In the genomic region with DNA sequence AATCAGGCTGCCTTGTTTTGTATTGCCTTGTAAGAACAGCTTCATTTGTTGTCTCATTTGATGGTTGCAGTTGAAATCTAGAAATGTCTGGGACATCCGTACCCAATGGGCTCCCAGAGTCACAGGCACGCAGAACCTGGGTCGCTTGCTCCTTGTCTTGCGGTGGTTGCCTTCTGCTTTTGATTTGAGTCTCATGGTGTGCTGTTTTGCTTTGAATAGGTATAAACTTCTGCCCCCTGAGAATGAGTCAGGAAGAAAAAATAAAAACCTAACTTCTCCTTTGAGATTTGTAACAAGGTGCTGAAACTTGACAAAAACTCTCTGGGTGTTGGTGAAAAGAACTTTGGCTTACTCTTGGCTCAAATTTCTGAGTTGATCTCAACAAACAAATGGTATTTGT, we compare ENCODE assay signal across 22 mouse cellular contexts.
DNase-seq lines count a peak whose midpoint lies in the region; ATAC-seq and TF ChIP-seq lines count a peak whose summit lies in the region.
"Had no signal": no experiment of that assay in that cellular context is flagged by ENCODE, and none has a peak within 500 bp of the region (broad histone marks: within the 10 kb centered on the region; RNA-seq: fewer than 3 reads in every experiment).

No protein-coding gene starts in this region.

- no peaks in the 10 kb centered on the region for H3K4me1 ChIP-seq in midbrain, embryonic 11.5 days (ENCODE audit: control insufficient read depth, insufficient read depth, low read length)
- H3K4me1 ChIP-seq in midbrain, postnatal 0 days (ENCODE audit: insufficient read depth, low read length) = no peaks in the 10 kb centered on the region; the same call in 1 of the 2 replicates
- peaks cover 28% of the 10 kb centered on the region for H3K4me1 ChIP-seq in stomach, embryonic 14.5 days (ENCODE audit: control insufficient read depth, insufficient read depth, low read length)
- H3K4me1 ChIP-seq in stomach, embryonic 16.5 days (ENCODE audit: control insufficient read depth, insufficient read depth, low read length) = peaks cover 21% of the 10 kb centered on the region
- H3K4me1 ChIP-seq: embryonic facial prominence, embryonic 10.5 days; embryonic facial prominence, embryonic 12.5 days; forebrain, embryonic 15.5 days had no signal

- H3K4me3 ChIP-seq in midbrain, embryonic 11.5 days (ENCODE audit: low read depth, low read length) = no peak overlapping the region
- H3K4me3 ChIP-seq in midbrain, postnatal 0 days (ENCODE audit: low read depth, low read length) = no peak overlapping the region
- H3K4me3 ChIP-seq in stomach, embryonic 14.5 days (ENCODE audit: low read depth, low read length) = no peak overlapping the region
- H3K4me3 ChIP-seq in stomach, embryonic 16.5 days (replicated peaks; ENCODE audit: low read length) = no peak overlapping the region
- H3K4me3 ChIP-seq: embryonic facial prominence, embryonic 10.5 days; embryonic facial prominence, embryonic 12.5 days; forebrain, embryonic 13.5 days; forebrain, embryonic 15.5 days had no signal

- no peaks in the 10 kb centered on the region for H3K9me3 ChIP-seq in midbrain, embryonic 11.5 days (ENCODE audit: control insufficient read depth, low read length)
- no peaks in the 10 kb centered on the region for H3K9me3 ChIP-seq in midbrain, postnatal 0 days (ENCODE audit: low read length)
- H3K9me3 ChIP-seq in stomach, embryonic 14.5 days (ENCODE audit: control insufficient read depth, low read depth, low read length) = no peaks in the 10 kb centered on the region
- no peaks in the 10 kb centered on the region for H3K9me3 ChIP-seq in stomach, embryonic 16.5 days (replicated peaks; ENCODE audit: control insufficient read depth, low read length)
- H3K9me3 ChIP-seq: embryonic facial prominence, embryonic 10.5 days; embryonic facial prominence, embryonic 12.5 days; forebrain, embryonic 13.5 days; forebrain, embryonic 15.5 days; G1E had no signal

- WGBS in midbrain, embryonic 11.5 days = 81% methylated on average over 4 of the region's 4 CpGs
- WGBS in midbrain, postnatal 0 days = 89% methylated on average over 4 of the region's 4 CpGs
- WGBS in stomach, embryonic 14.5 days = 75% methylated on average over 4 of the region's 4 CpGs
- 84% methylated on average over 4 of the region's 4 CpGs for WGBS in stomach, embryonic 16.5 days

- H3K36me3 ChIP-seq in midbrain, embryonic 11.5 days (ENCODE audit: control insufficient read depth, insufficient read depth, low read length) = no peaks in the 10 kb centered on the region
- no peaks in the 10 kb centered on the region for H3K36me3 ChIP-seq in midbrain, postnatal 0 days (ENCODE audit: insufficient read depth, low read length)
- no peaks in the 10 kb centered on the region for H3K36me3 ChIP-seq in stomach, embryonic 14.5 days (ENCODE audit: control insufficient read depth, insufficient read depth, low read length)
- no peaks in the 10 kb centered on the region for H3K36me3 ChIP-seq in stomach, embryonic 16.5 days (ENCODE audit: control insufficient read depth, insufficient read depth, low read length)
- H3K36me3 ChIP-seq: embryonic facial prominence, embryonic 10.5 days; embryonic facial prominence, embryonic 12.5 days; forebrain, embryonic 15.5 days; G1E had no signal

- peak; percentile 44 for DNase-seq in midbrain, embryonic 11.5 days (ENCODE audit: low spot score, missing footprints)
- DNase-seq in midbrain, postnatal 0 days (ENCODE audit: low spot score) = no peak
- DNase-seq in left cerebral cortex, postnatal 14 days (ENCODE audit: low spot score in 2 of 2) = no peak
- DNase-seq in urinary bladder, postnatal 25 days (ENCODE audit: low spot score) = no peak
- DNase-seq in layer of hippocampus, adult 11-12 months (ENCODE audit: low spot score) = no peak
- DNase-seq: adrenal gland, adult 8-10 months; adrenal gland, postnatal 14 days; adrenal gland, postnatal 36 days; cerebellum, adult 11-12 months; cerebellum, adult 2 months; cerebellum, adult 9-10 months; cerebellum, postnatal 10 days; cerebellum, postnatal 25 days had no signal

- H3K4me2 ChIP-seq in midbrain, embryonic 11.5 days = no peak overlapping the region
- no peak overlapping the region for H3K4me2 ChIP-seq in midbrain, postnatal 0 days (ENCODE audit: low read depth, low read length, poor library complexity, severe bottlenecking)
- no peak overlapping the region for H3K4me2 ChIP-seq in stomach, embryonic 14.5 days (replicated peaks; ENCODE audit: low read depth, low read length)
- H3K4me2 ChIP-seq in stomach, embryonic 16.5 days (ENCODE audit: low read depth, low read length) = no peak overlapping the region
- H3K4me2 ChIP-seq: embryonic facial prominence, embryonic 12.5 days; forebrain, embryonic 13.5 days; forebrain, embryonic 15.5 days had no signal

- no peak overlapping the region for H3K9ac ChIP-seq in midbrain, embryonic 11.5 days (ENCODE audit: low read length)
- no peak overlapping the region for H3K9ac ChIP-seq in midbrain, postnatal 0 days (replicated peaks; ENCODE audit: low read length, poor library complexity, severe bottlenecking)
- no peak overlapping the region for H3K9ac ChIP-seq in stomach, embryonic 14.5 days (replicated peaks; ENCODE audit: low read depth, low read length)
- no peak overlapping the region for H3K9ac ChIP-seq in stomach, embryonic 16.5 days (ENCODE audit: low read length)
- H3K9ac ChIP-seq: embryonic facial prominence, embryonic 12.5 days; forebrain, embryonic 13.5 days; forebrain, embryonic 15.5 days had no signal

- H3K27me3 ChIP-seq in midbrain, embryonic 11.5 days (ENCODE audit: control insufficient read depth, insufficient read depth, low read length) = no peaks in the 10 kb centered on the region
- H3K27me3 ChIP-seq in midbrain, postnatal 0 days (ENCODE audit: insufficient read depth, low read length) = no peaks in the 10 kb centered on the region
- no peaks in the 10 kb centered on the region for H3K27me3 ChIP-seq in stomach, embryonic 14.5 days (ENCODE audit: control insufficient read depth, insufficient read depth, low read length)
- H3K27me3 ChIP-seq in stomach, embryonic 16.5 days (ENCODE audit: control insufficient read depth, insufficient read depth, low read length) = no peaks in the 10 kb centered on the region
- H3K27me3 ChIP-seq: embryonic facial prominence, embryonic 12.5 days; forebrain, embryonic 13.5 days; forebrain, embryonic 15.5 days; Patski had no signal

- no peak overlapping the region for H3K27ac ChIP-seq in midbrain, embryonic 11.5 days (ENCODE audit: low read depth, low read length)
- H3K27ac ChIP-seq in midbrain, postnatal 0 days (ENCODE audit: low read depth, low read length) = no peak overlapping the region
- peak overlapping the region; percentile 45; the same call in 1 of the 2 replicates for H3K27ac ChIP-seq in stomach, embryonic 14.5 days (ENCODE audit: low read length)
- peak overlapping the region; percentile 62 for H3K27ac ChIP-seq in stomach, embryonic 16.5 days (ENCODE audit: low read length)
- H3K27ac ChIP-seq: embryonic facial prominence, embryonic 10.5 days; embryonic facial prominence, embryonic 12.5 days; forebrain, embryonic 13.5 days; forebrain, embryonic 15.5 days had no signal

- no peak for ATAC-seq in midbrain, embryonic 11.5 days (ENCODE audit: low FRiP score)
- no peak for ATAC-seq in midbrain, postnatal 0 days (ENCODE audit: low FRiP score)
- no peak for ATAC-seq in stomach, embryonic 14.5 days (ENCODE audit: insufficient number of reproducible peaks, insufficient read depth, low FRiP score, low read depth)
- ATAC-seq in stomach, embryonic 16.5 days (ENCODE audit: insufficient read depth, low FRiP score) = no peak
- ATAC-seq: activated CD4-positive, CD25-positive, alpha-beta regulatory T cell, adult 4 months; forebrain, embryonic 13.5 days; forebrain, embryonic 15.5 days; Patski had no signal

- TF ChIP-seq CTCF in midbrain, postnatal 0 days (IDR thresholded peaks at IDR 0.05) = no peak

- intact Hi-C loops in left cerebral cortex, postnatal 14 days (cut with DNase I) = no loop called here

Comparison
In these comparisons a context has a peak if more than half of its experiments do, and no peak if none do; other contexts are left out.
1. H3K27ac ChIP-seq: peak in stomach, embryonic 14.5 days (single experiment) and stomach, embryonic 16.5 days (single experiment); none in midbrain, embryonic 11.5 days (single experiment) and midbrain, postnatal 0 days (single experiment).